Mouse (Mus musculus): ENCODE data around the gene Gabbr2. TPM values are rescaled to one million over a fixed set of nuclear protein-coding genes. Genes with fewer than 3 reads are reported as not detected.

The Gabbr2 gene
- polyA plus RNA-seq, 1 experiment from 2014 or later: 0.11 TPM

DNA sequence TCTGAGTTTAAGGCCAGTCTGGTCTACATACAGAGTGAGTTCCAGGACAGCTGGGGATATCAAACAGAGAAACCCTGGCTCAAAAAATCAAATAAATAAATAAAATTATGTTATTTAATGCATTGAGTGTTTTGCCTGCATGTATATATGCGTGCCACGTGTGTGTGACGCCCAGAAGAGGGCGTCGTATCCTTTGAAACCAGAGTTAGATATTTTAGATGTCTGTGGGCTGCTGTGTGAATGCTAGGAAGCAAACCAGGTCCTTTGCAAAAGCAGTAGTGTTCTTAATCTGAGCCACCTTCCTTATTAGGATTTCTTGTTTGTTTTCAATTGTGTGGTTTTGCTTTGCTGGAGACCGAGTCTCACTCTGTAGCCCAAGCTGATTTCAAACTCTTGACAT, 13.3 kb downstream of the Gabbr2 start:
- 67% methylated on average over 6 of the region's 6 CpGs for WGBS (ENCODE audit: insufficient replicate concordance)
- Histone ChIP-seq H3K27ac (ENCODE audit: low read length) (no peak overlapping the region), H3K9ac (ENCODE audit: low read depth, low read length) (no peak overlapping the region), H3K27me3 (ENCODE audit: control insufficient read depth, insufficient read depth, low read depth, low read length) (no peaks in the 10 kb centered on the region), H3K9me3 (replicated peaks; ENCODE audit: control insufficient read depth, low read length) (no peaks in the 10 kb centered on the region), H3K4me3 (ENCODE audit: low read depth, low read length) (no peak overlapping the region), H3K36me3 (ENCODE audit: control insufficient read depth, insufficient read depth) (no peaks in the 10 kb centered on the region), H3K4me1 (ENCODE audit: control insufficient read depth, low read depth, low read length) (no peaks in the 10 kb centered on the region), H3K4me2 (ENCODE audit: low read depth, low read length) (no peak overlapping the region)
- ATAC-seq (ENCODE audit: low read depth): no peak

DNA sequence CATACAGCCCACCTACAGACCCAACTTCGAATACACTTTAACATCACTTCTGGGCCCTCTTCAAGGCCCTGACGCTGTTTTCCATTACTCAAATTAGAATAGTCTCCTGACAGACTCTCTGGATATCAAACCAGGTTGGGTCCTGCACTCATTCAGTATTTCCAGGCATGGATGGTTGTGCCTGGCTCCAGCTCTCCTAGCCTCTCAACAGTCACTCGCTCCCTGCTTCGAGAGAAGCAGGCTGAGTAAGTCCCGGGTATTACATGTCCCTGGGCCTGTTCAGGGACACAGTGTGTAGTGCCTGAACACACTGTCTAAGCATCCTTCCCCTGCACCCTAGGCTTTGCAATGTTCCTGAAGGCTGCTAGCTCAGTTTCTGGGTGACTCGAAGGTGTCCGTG, 14.5 kb downstream of the Gabbr2 start:
- Histone ChIP-seq H3K4me3 (ENCODE audit: low read depth, low read length) (no peak overlapping the region), H3K27me3 (ENCODE audit: control insufficient read depth, insufficient read depth, low read depth, low read length) (no peaks in the 10 kb centered on the region), H3K9ac (ENCODE audit: low read depth, low read length) (no peak overlapping the region), H3K27ac (ENCODE audit: low read length) (no peak overlapping the region), H3K4me1 (ENCODE audit: control insufficient read depth, low read depth, low read length) (no peaks in the 10 kb centered on the region), H3K36me3 (ENCODE audit: control insufficient read depth, insufficient read depth) (no peaks in the 10 kb centered on the region), H3K9me3 (replicated peaks; ENCODE audit: control insufficient read depth, low read length) (no peaks in the 10 kb centered on the region), H3K4me2 (ENCODE audit: low read depth, low read length) (no peak overlapping the region)
- 69% methylated on average over 7 of the region's 7 CpGs for WGBS (ENCODE audit: insufficient replicate concordance)
- no peak for ATAC-seq (ENCODE audit: low read depth)

DNA sequence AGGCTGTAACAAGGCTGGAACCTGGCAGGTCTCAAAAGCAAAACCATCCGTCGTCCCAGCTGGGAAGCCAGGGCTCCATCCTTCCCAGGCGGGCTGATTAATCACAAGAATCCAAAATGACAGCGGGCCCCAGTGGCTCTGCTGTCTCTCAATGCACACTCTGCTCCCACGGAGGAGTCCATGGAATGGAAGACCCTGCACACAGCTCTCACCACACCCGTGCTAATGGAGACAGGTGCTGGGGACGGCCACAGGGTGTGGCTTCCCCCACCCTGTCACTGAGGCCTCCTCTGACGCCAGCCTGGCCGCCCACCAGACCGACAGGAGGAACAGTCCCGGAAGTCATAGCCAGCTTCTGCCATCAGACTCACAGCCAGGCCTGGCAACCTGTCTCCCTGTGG, 15.0 kb downstream of the Gabbr2 start:
- Histone ChIP-seq H3K27ac (ENCODE audit: low read length) (no peak overlapping the region), H3K9me3 (replicated peaks; ENCODE audit: control insufficient read depth, low read length) (no peaks in the 10 kb centered on the region), H3K36me3 (ENCODE audit: control insufficient read depth, insufficient read depth) (no peaks in the 10 kb centered on the region), H3K4me2 (ENCODE audit: low read depth, low read length) (no peak overlapping the region), H3K4me1 (ENCODE audit: control insufficient read depth, low read depth, low read length) (no peaks in the 10 kb centered on the region), H3K9ac (ENCODE audit: low read depth, low read length) (no peak overlapping the region), H3K27me3 (ENCODE audit: control insufficient read depth, insufficient read depth, low read depth, low read length) (no peaks in the 10 kb centered on the region), H3K4me3 (ENCODE audit: low read depth, low read length) (no peak overlapping the region)
- no peak for ATAC-seq (ENCODE audit: low read depth)
- WGBS (ENCODE audit: insufficient replicate concordance): 63% methylated on average over 11 of the region's 11 CpGs

DNA sequence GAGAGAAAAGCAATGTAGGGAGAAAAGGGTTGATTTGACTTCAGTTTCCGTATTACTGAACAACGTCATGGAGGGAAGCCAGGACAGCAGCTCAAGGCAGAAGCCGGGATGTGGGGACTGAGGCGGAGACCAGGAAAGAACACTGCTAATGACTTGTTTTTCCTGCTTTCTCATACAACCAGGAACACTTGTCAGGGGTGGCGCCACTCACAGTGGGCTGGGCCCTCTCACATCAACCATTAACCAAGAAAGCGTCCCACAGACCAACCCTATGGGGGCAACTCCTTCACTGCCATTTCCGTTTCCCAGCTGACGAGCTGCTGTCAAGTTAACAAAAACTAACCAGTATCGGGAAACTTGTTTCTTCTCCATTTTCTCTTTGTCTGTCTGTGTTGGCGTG, 18.4 kb downstream of the Gabbr2 start:
- Histone ChIP-seq H3K27ac (ENCODE audit: low read length) (no peak overlapping the region), H3K4me3 (ENCODE audit: low read depth, low read length) (no peak overlapping the region), H3K9ac (ENCODE audit: low read depth, low read length) (no peak overlapping the region), H3K36me3 (ENCODE audit: control insufficient read depth, insufficient read depth) (no peaks in the 10 kb centered on the region), H3K4me2 (ENCODE audit: low read depth, low read length) (no peak overlapping the region), H3K27me3 (ENCODE audit: control insufficient read depth, insufficient read depth, low read depth, low read length) (no peaks in the 10 kb centered on the region), H3K4me1 (ENCODE audit: control insufficient read depth, low read depth, low read length) (no peaks in the 10 kb centered on the region), H3K9me3 (replicated peaks; ENCODE audit: control insufficient read depth, low read length) (no peaks in the 10 kb centered on the region)
- no peak for ATAC-seq (ENCODE audit: low read depth)
- WGBS (ENCODE audit: insufficient replicate concordance): 53% methylated on average over 10 of the region's 10 CpGs

DNA sequence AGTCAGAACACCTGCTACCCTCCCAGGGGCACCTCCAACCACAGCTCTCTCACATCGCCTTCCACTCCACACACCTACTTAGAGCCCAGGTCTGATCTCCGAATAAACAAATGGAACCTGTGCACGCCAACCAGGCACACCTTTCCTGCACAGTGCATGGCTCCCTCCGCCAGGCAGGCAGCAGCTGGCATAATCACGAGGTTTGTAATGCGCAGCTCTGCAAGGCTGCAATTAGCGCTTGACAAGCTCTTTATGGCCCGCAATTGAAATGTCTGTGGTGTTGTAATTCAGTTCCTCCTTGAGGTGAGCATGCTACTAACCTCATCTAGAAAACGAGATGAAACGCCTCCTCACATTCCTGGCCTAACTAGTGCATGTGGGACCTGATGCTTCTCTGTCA, 23.7 kb downstream of the Gabbr2 start:
- H3K27ac ChIP-seq (ENCODE audit: low read length): no peak overlapping the region
- H3K4me3 ChIP-seq (ENCODE audit: low read depth, low read length): no peak overlapping the region
- no peaks in the 10 kb centered on the region for H3K27me3 ChIP-seq (ENCODE audit: control insufficient read depth, insufficient read depth, low read depth, low read length)
- no peaks in the 10 kb centered on the region for H3K36me3 ChIP-seq (ENCODE audit: control insufficient read depth, insufficient read depth)
- ATAC-seq (ENCODE audit: low read depth): no peak
- WGBS (ENCODE audit: insufficient replicate concordance): 53% methylated on average over 10 of the region's 10 CpGs
- H3K4me2 ChIP-seq (ENCODE audit: low read depth, low read length): no peak overlapping the region
- no peak overlapping the region for H3K9ac ChIP-seq (ENCODE audit: low read depth, low read length)
- no peaks in the 10 kb centered on the region; the same call in 1 of the 2 replicates for H3K9me3 ChIP-seq (replicated peaks; ENCODE audit: control insufficient read depth, low read length)
- no peaks in the 10 kb centered on the region for H3K4me1 ChIP-seq (ENCODE audit: control insufficient read depth, low read depth, low read length)

DNA sequence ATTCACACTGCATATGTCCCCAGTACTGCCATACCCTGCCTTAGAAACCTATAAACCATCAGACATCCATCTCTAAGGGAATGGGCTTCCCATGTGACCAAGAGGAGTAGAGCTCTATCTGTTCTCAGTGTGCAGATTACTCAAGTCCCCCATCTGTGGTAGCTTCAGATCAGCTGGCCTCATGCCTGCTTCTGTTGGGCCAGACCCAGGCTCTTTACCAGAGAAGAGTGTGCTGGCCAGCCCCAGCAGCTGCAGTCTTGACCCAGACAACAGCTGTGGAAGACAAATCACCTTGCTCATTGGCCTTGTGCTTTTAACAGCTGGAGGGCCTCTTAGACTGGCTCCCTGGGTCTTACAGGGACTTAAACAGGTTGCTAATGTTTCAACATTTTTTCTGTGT, 25.1 kb downstream of the Gabbr2 start:
- no peak overlapping the region for H3K9ac ChIP-seq (ENCODE audit: low read depth, low read length)
- no peak overlapping the region for H3K27ac ChIP-seq (ENCODE audit: low read length)
- H3K36me3 ChIP-seq (ENCODE audit: control insufficient read depth, insufficient read depth): no peaks in the 10 kb centered on the region
- H3K4me1 ChIP-seq (ENCODE audit: control insufficient read depth, low read depth, low read length): no peaks in the 10 kb centered on the region
- H3K27me3 ChIP-seq (ENCODE audit: control insufficient read depth, insufficient read depth, low read depth, low read length): no peaks in the 10 kb centered on the region
- no peak for ATAC-seq (ENCODE audit: low read depth)
- no peak overlapping the region for H3K4me2 ChIP-seq (ENCODE audit: low read depth, low read length)
- no peak overlapping the region for H3K4me3 ChIP-seq (ENCODE audit: low read depth, low read length)
- H3K9me3 ChIP-seq (replicated peaks; ENCODE audit: control insufficient read depth, low read length): no peaks in the 10 kb centered on the region; the same call in 1 of the 2 replicates

DNA sequence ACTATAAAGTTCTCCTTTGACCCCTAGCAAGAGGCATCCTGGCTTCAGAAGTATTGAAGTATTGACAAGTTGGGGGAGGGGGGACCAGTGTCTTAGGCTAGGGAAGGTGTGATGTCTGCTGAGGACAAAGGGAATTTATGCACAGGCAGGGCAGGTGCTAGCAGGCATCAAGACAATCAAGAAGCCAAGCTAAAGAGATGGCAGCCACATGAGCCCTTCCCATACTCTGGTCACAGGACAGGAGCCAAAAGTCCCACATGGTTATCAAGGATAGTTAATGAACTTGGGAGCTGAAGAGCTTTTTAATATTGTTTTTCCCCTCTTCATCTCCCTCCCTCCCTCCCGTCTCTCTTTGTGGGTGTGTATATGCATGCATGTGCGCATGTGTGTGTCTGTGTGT, 30.3 kb downstream of the Gabbr2 start:
- H3K36me3 ChIP-seq (ENCODE audit: control insufficient read depth, insufficient read depth): no peaks in the 10 kb centered on the region
- H3K4me1 ChIP-seq (ENCODE audit: control insufficient read depth, low read depth, low read length): no peaks in the 10 kb centered on the region
- H3K27me3 ChIP-seq (ENCODE audit: control insufficient read depth, insufficient read depth, low read depth, low read length): no peaks in the 10 kb centered on the region
- no peaks in the 10 kb centered on the region; the same call in 1 of the 2 replicates for H3K9me3 ChIP-seq (replicated peaks; ENCODE audit: control insufficient read depth, low read length)
- H3K9ac ChIP-seq (ENCODE audit: low read depth, low read length): no peak overlapping the region
- no peak for ATAC-seq (ENCODE audit: low read depth)
- no peak overlapping the region for H3K27ac ChIP-seq (ENCODE audit: low read length)
- no peak overlapping the region for H3K4me2 ChIP-seq (ENCODE audit: low read depth, low read length)
- 69% methylated on average over 2 of the region's 2 CpGs for WGBS (ENCODE audit: insufficient replicate concordance)
- H3K4me3 ChIP-seq (ENCODE audit: low read depth, low read length): no peak overlapping the region

DNA sequence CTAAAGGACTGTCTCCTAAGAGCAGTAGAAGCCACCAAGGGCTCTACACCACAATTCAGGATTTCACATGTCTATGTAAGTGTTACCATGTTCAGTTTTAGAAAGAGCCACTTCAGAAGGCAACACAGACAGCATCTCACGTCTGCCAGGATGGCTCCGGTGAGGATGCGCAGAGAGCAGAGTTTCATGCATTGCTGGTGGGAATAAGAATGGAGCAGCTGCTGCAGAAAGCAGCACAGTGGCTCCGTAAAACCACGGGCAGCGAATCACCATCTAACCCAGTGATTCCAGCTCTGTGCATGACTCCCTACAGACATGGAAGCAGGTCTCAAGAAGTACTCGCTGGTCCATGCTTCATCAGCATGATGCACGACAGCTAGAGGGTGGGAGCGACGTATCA, 31.5 kb downstream of the Gabbr2 start:
- Histone ChIP-seq H3K9me3 (replicated peaks; ENCODE audit: control insufficient read depth, low read length) (no peaks in the 10 kb centered on the region; the same call in 1 of the 2 replicates), H3K36me3 (ENCODE audit: control insufficient read depth, insufficient read depth) (no peaks in the 10 kb centered on the region), H3K27ac (ENCODE audit: low read length) (no peak overlapping the region), H3K4me3 (ENCODE audit: low read depth, low read length) (no peak overlapping the region), H3K4me2 (ENCODE audit: low read depth, low read length) (no peak overlapping the region), H3K27me3 (ENCODE audit: control insufficient read depth, insufficient read depth, low read depth, low read length) (no peaks in the 10 kb centered on the region), H3K9ac (ENCODE audit: low read depth, low read length) (no peak overlapping the region), H3K4me1 (ENCODE audit: control insufficient read depth, low read depth, low read length) (no peaks in the 10 kb centered on the region)
- ATAC-seq (ENCODE audit: low read depth): no peak
- WGBS (ENCODE audit: insufficient replicate concordance): 71% methylated on average over 10 of the region's 10 CpGs

DNA sequence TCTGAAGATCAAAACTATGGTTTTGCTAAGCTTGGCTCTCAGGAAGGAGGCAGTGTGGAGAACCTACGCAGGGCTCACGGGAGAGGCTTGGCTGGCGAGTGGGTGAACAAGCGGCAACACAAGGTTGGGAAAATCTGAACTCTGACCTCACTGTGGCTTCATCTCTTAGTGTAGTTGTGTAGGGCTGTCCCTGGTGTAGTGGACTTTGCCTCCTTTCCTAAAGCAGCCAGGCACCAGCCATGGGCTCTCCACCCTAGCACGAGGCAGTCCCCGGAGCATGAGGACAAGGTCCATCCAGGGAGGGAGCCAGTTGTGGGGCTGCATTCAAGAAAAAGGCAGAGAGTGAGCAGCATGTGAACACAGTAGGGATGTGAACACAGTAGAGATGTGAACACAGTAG, 31.9 kb downstream of the Gabbr2 start:
- no peak overlapping the region for H3K4me3 ChIP-seq (ENCODE audit: low read depth, low read length)
- H3K27ac ChIP-seq (ENCODE audit: low read length): no peak overlapping the region
- no peak overlapping the region for H3K4me2 ChIP-seq (ENCODE audit: low read depth, low read length)
- no peak overlapping the region for H3K9ac ChIP-seq (ENCODE audit: low read depth, low read length)
- H3K4me1 ChIP-seq (ENCODE audit: control insufficient read depth, low read depth, low read length): no peaks in the 10 kb centered on the region
- peak; percentile 97 for ATAC-seq (ENCODE audit: low read depth)
- H3K27me3 ChIP-seq (ENCODE audit: control insufficient read depth, insufficient read depth, low read depth, low read length): no peaks in the 10 kb centered on the region
- WGBS (ENCODE audit: insufficient replicate concordance): 69% methylated on average over 6 of the region's 6 CpGs
- no peaks in the 10 kb centered on the region for H3K9me3 ChIP-seq (replicated peaks; ENCODE audit: control insufficient read depth, low read length)
- H3K36me3 ChIP-seq (ENCODE audit: control insufficient read depth, insufficient read depth): no peaks in the 10 kb centered on the region

DNA sequence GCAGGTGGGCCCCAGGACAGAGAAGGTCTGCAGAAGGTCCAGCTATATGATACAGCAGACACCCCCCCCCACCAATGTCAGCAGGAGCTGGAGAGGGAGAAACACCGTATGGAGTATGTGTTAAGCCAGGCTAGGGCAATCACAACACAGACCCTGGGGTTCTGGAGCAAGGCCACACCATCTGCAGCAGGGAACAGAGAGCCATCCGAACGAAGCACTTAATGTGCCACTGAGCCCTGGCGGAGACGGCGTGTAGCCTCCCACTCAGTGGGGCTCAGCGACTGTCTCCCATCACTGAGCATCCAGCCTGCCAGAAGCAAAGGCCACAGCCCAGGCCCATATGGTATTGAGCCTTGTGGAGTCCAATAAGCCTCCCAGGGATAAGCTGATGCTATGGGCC, 33.7 kb downstream of the Gabbr2 start:
- Histone ChIP-seq H3K27me3 (ENCODE audit: control insufficient read depth, insufficient read depth, low read depth, low read length) (no peaks in the 10 kb centered on the region), H3K9ac (ENCODE audit: low read depth, low read length) (no peak overlapping the region), H3K9me3 (replicated peaks; ENCODE audit: control insufficient read depth, low read length) (no peaks in the 10 kb centered on the region), H3K4me2 (ENCODE audit: low read depth, low read length) (no peak overlapping the region), H3K36me3 (ENCODE audit: control insufficient read depth, insufficient read depth) (no peaks in the 10 kb centered on the region), H3K4me1 (ENCODE audit: control insufficient read depth, low read depth, low read length) (no peaks in the 10 kb centered on the region), H3K4me3 (ENCODE audit: low read depth, low read length) (no peak overlapping the region), H3K27ac (ENCODE audit: low read length) (no peak overlapping the region)
- 74% methylated on average over 7 of the region's 7 CpGs for WGBS (ENCODE audit: insufficient replicate concordance)
- no peak for ATAC-seq (ENCODE audit: low read depth)

Measured in liver, embryonic 16.5 days (tissue).